Mouse (Mus musculus) lung, adult 18-20 months (tissue): ENCODE data around the gene Slc16a11.
"Not testable (repeated sequence)": the region's sequence is repeated elsewhere in the genome, so short reads cannot be mapped to it uniquely, and the experiment has no call there.

Experiments used
- DNase-seq, 2 experiments: peaks; one replicate each; pipeline ENCODE4 v3.0.0; 2022; ENCODE audit warnings: mixed read lengths in 2 of 2

The Slc16a11 gene

DNA sequence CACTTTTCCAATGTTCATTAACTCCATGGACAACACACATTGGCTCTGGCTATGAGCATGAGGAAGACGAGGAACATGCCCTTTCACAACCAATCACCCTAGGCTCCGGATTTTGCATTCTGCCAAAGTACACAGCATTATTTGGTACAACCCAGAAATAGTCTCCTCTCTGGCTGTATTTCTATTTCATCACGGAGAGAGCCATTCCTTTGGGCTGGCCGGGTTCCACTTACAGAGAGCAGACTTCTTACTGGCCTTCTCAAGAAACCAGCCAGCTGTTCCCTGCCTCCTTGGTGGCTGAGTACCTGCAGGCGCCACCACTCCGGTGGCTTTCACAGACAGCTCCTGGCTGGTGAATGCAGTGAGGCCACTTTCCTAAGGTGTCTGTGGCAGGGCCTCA, at the start of gene Slc16a11:
Gene Slc16a11 (plus strand): TSS at position 330 of the 400 bp plus-strand sequence.
- peak; percentile 59 to 69 for DNase-seq

- DNase-seq: peak; percentile 19 to 24
Observed at GRCm38 (mm10) chr11:70165972-70166921, 46.3 kb upstream of the Slc16a11 start.

- DNase-seq: no peak
Observed at GRCm38 (mm10) chr11:70168136-70168535, 44.4 kb upstream of the Slc16a11 start.

DNA sequence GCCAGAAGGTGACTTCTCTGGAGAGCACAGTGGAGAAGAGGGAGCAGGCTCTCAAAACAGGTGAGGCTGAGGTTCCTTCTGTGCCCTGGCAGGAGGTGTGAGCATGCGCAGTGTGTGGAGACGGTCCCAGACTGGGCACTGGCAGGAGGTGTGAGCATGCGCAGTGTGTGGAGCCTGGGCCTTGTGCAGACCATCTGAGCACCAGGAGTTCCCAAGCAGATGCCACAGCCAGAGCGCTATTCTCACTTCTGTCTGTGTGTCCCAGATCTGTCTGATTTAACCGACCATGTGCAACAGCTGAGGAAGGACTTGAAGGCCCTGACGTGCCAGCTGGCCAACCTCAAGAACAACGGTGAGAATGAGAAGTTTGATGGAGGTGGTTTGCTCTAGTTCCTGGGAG, 43.1 kb upstream of the Slc16a11 start:
- not testable (repeated sequence) for DNase-seq

DNA sequence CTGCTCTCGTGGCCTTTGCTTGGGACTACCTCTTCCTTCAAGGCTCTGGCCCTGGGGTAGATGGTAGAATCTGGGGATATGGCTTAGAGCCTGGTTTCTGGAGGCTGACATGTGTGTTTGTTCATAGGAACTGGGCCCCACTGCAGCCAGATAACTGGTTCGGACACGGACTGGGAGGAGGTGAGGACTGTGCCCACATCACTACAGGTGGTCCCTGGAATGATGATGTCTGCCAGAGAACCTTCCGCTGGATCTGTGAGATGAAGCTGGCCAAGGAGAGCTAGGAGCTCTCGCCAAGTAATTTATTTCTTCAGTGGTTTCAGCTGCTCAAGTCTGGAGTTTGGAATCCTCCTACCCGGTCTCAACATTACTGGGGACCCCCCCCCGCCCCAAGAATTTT, 42.3 kb upstream of the Slc16a11 start:
- no peak for DNase-seq

- no peak for DNase-seq
Observed at GRCm38 (mm10) chr11:70171181-70171580, 41.4 kb upstream of the Slc16a11 start.

GRCm38 (mm10) chr11:70171847-70172246, 40.7 kb upstream of the Slc16a11 start:
- peak; percentile 32 to 65 for DNase-seq

DNA sequence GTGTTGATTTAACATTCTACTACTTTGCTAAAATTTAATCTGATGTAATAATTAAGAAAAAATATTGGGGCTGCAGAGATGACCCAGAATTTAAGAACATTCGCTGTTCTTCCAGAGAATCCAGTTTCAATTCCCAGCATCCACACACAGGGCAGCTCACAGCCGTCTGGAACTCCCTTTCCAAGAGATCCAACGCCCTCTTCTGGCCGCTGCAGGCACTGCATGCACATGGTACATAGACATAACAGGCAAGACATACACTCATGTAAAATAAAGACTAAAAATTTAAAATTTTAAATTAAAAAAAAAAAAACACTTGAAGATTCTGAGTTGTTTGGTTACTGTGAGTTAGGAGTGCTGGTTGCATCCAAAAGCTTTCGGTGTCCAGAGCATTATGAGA, 40.3 kb upstream of the Slc16a11 start:
- no peak for DNase-seq

DNA sequence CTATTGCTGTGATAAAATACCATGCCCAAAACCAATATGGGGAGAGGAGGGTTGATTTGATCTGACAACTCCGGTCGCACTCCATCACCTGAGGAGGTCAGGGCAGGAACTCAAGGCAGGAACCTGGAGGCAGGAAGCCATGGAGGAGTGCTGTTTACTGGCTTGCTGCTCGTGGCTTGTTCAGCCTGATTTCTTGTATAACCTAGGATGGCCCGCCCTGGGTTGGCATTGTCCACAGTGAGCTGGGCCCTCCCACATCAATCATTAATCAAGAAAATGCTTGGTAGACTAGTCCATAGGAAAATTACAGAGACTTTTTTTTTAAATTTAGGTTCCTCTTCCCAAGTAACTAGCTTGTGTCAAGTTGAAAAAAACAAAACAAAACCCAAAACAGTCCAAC, 38.1 kb upstream of the Slc16a11 start:
- no peak for DNase-seq

- no peak for DNase-seq
Observed at GRCm38 (mm10) chr11:70177647-70178046, 34.9 kb upstream of the Slc16a11 start.

- DNase-seq: no peak
Observed at GRCm38 (mm10) chr11:70178311-70178710, 34.2 kb upstream of the Slc16a11 start.

- DNase-seq: no peak
Observed at GRCm38 (mm10) chr11:70178756-70179155, 33.8 kb upstream of the Slc16a11 start.

DNA sequence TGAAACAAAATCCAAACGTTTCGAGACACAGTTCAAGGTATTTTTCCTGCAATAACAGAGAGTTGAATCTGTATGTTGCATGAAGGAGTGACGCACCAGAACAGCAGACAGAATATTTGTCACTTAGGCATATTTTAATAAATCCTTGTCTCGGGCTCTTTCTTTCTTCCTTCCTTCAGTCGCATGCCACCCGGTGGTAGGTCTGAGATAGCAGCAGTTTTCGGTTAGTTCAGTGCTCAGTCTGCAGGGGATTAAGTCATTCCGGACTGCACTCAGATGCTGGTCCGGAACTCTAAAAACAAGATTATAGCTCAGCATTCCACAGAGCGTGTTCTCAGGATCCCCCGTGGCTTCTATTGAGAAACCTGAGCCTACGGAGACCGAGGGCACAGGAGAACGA, 33.2 kb upstream of the Slc16a11 start:
- DNase-seq: no peak

DNA sequence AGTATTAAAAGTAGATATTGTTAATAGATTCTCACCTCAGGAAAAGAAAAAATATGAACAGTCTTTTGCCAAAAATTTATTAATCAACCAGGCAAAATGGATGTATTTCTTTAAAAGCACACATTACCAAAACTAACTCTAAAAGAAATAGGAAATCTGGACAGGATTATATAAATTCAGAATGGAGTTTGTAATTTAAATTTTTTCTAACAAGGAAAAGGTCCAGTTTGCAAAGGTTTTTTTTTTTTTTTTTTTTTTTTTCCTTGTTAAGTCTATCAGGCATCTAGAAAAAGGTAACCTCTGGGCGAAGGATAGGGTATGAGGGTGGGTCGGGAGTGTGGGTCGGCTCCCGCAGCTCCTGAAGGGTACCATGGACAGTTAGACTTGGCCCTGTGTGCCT, 32.1 kb upstream of the Slc16a11 start:
- no peak for DNase-seq

DNA sequence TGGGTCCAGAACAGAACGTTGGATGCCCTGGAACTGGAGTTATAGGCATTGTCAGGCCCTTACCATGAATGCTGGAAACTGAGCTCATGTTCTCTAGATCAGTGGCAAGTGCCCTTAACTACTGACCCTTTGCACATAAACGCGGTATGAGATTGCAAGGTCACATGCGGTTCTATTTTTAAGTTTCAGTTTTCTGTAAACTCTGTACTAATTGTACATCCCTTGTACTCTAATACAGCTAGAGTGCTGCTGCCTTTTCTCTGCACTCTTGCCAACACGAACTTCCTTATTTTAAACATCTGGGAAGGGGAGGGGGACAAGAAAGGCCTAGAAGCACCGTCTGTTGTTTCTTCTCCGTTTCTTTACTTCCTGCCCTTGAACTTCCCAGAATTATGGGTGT, 27.4 kb upstream of the Slc16a11 start:
- no peak for DNase-seq

GRCm38 (mm10) chr11:70189319-70190134, 23.0 kb upstream of the Slc16a11 start:
- no peak for DNase-seq

- DNase-seq: no peak
Observed at GRCm38 (mm10) chr11:70191188-70191587, 21.4 kb upstream of the Slc16a11 start.

DNA sequence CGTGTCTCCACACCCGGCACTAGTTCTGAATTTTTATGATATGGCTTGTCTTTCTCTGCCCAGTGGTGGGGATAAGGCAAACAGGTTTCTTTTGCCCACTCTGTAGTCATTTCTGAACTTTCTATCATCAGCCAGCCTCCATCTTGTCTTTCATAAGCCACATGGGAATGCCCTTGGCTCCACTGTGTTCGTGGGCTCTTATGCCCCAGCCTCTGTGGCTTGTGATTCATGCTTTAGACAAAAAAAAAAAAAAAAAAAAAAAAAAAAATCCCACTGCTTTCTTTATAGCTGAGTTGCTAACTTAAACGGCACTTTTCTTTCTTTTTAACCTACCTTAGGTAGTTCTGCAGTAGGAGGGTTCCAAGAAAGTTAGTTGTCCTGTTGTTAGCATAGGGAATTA, 20.4 kb upstream of the Slc16a11 start:
- DNase-seq: no peak

- peak in 1 of 2 experiments; percentile 36 for DNase-seq
Observed at GRCm38 (mm10) chr11:70193354-70194285, 18.9 kb upstream of the Slc16a11 start.

- peak; percentile 53 to 65 for DNase-seq
Observed at GRCm38 (mm10) chr11:70198332-70198731, 14.2 kb upstream of the Slc16a11 start.

GRCm38 (mm10) chr11:70199107-70199506, 13.4 kb upstream of the Slc16a11 start:
- peak; percentile 14 to 52 for DNase-seq

- DNase-seq: peak; percentile 60 to 75
Observed at GRCm38 (mm10) chr11:70200036-70200608, 12.4 kb upstream of the Slc16a11 start.
